ENCODE assay signal across 8 mouse cellular contexts in the genomic region with DNA sequence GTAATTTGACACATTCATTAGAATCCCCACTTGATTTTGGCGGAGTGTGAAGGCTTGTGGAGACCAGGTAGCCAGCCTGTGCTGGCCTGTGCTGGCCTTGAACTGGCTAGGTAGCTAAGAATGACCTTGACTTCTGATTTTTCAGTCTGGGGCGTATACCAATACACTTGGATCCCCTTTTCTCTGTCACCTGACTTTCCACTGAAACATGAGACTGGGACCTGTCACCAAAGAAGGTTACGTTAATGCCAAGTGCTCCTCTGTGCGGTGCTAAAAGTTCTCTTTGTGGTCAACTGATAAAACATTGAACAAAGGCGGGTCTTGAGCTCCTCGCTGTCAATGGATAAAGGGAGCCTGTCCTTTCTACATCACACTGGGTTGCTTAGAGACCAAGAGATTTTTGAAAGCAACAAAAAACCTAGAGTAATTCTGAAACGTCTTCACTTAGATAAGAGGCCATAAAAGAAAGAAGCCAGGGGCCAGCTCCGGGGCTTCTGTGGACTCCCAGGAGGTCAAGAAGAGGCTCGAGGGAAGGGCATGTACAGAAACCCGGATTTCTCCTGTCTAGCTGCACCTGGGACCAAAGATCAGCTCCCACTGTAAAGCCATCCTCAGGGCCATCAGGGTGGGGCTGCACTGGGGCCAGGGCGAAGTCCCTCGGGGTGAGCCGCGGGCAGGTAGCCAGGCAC.
DNase-seq lines count a peak whose midpoint lies in the region; ATAC-seq and TF ChIP-seq lines count a peak whose summit lies in the region.

No protein-coding gene starts in this region.

- H3K4me3 ChIP-seq in lung, postnatal 0 days (ENCODE audit: low read depth, low read length) = peak overlapping the region; percentile 21; the same call in 1 of the 2 replicates
- peak overlapping the region; percentile 38 for H3K4me3 ChIP-seq in heart, adult 2 months
- H3K4me3 ChIP-seq in kidney, postnatal 0 days (replicated peaks; ENCODE audit: low read depth, low read length) = peak overlapping the region; percentile 29
- H3K4me3 ChIP-seq in neural tube, embryonic 12.5 days = peak overlapping the region; percentile 33

- peaks cover 7% of the 10 kb centered on the region; the same call in 1 of the 2 replicates for H3K4me1 ChIP-seq in lung, postnatal 0 days (ENCODE audit: insufficient read depth, low read depth, low read length)
- H3K4me1 ChIP-seq in heart, adult 2 months (ENCODE audit: control insufficient read depth, insufficient read depth, low read length) = peaks cover 3% of the 10 kb centered on the region
- peaks cover 14% of the 10 kb centered on the region for H3K4me1 ChIP-seq in kidney, postnatal 0 days (replicated peaks; ENCODE audit: insufficient read depth, low read length)
- H3K4me1 ChIP-seq in neural tube, embryonic 12.5 days = peaks cover 22% of the 10 kb centered on the region

- peak; percentile 1; the same call in 1 of the 2 replicates for ATAC-seq in lung, postnatal 0 days
- peak; percentile 18; the same call in 1 of the 2 replicates for ATAC-seq in kidney, postnatal 0 days (replicated peaks; ENCODE audit: low FRiP score, low read depth)
- peak; percentile 14; the same call in 1 of the 2 replicates for ATAC-seq in neural tube, embryonic 12.5 days (ENCODE audit: low FRiP score, low read depth)

- H3K9me3 ChIP-seq in lung, postnatal 0 days (ENCODE audit: low read length) = no peaks in the 10 kb centered on the region
- no peaks in the 10 kb centered on the region for H3K9me3 ChIP-seq in kidney, postnatal 0 days (replicated peaks; ENCODE audit: low read length)
- no peaks in the 10 kb centered on the region for H3K9me3 ChIP-seq in neural tube, embryonic 12.5 days

- no peak overlapping the region for H3K27ac ChIP-seq in lung, postnatal 0 days (ENCODE audit: low read length)
- peak overlapping the region; percentile 84 for H3K27ac ChIP-seq in heart, adult 2 months
- H3K27ac ChIP-seq in kidney, postnatal 0 days = peak overlapping the region; percentile 55
- no peak overlapping the region for H3K27ac ChIP-seq in neural tube, embryonic 12.5 days

- H3K27me3 ChIP-seq in lung, postnatal 0 days (replicated peaks; ENCODE audit: insufficient read depth, low read length) = no peaks in the 10 kb centered on the region
- H3K27me3 ChIP-seq in heart, adult 2 months (ENCODE audit: control insufficient read depth, insufficient read depth, low read length) = no peaks in the 10 kb centered on the region
- H3K27me3 ChIP-seq in kidney, postnatal 0 days (ENCODE audit: insufficient read depth, low read length) = no peaks in the 10 kb centered on the region
- H3K27me3 ChIP-seq in neural tube, embryonic 12.5 days (replicated peaks) = 0 out of 2 replicates have a peak, but pooled peaks cover 3% of the 10 kb centered on the region

- H3K4me2 ChIP-seq in lung, postnatal 0 days (replicated peaks; ENCODE audit: low read depth, low read length) = peak overlapping the region; percentile 62
- peak overlapping the region; percentile 65 for H3K4me2 ChIP-seq in kidney, postnatal 0 days (ENCODE audit: low read length)
- H3K4me2 ChIP-seq in neural tube, embryonic 12.5 days (replicated peaks) = peak overlapping the region; percentile 83

- no peak for DNase-seq in lung, postnatal 0 days (ENCODE audit: low spot score)
- no peak for DNase-seq in lung, postnatal 10 days
- peak in 1 of 2 experiments; percentile 16 for DNase-seq in heart, adult 2 months
- no peak for DNase-seq in kidney, postnatal 0 days (ENCODE audit: low spot score)
- DNase-seq in layer of hippocampus, postnatal 36 days = no peak
- DNase-seq in thymus, adult 18-20 months = no peak
- DNase-seq in right cerebral cortex, adult 18-20 months = no peak

- no peaks in the 10 kb centered on the region for H3K79me2 ChIP-seq in heart, adult 2 months (replicated peaks; ENCODE audit: control insufficient read depth, insufficient read depth, low read length)

- TF ChIP-seq CTCF in lung, postnatal 0 days (IDR thresholded peaks at IDR 0.05) = no peak
- no peak for TF ChIP-seq CTCF in heart, adult 2 months (IDR thresholded peaks at IDR 0.05)
- no peak for TF ChIP-seq CTCF in kidney, postnatal 0 days (IDR thresholded peaks at IDR 0.05; ENCODE audit: low read depth)

- WGBS in lung, postnatal 0 days = 27% methylated on average over 14 of the region's 14 CpGs
- WGBS in heart, adult 2 months = 31% methylated on average over 14 of the region's 14 CpGs
- 18% methylated on average over 14 of the region's 14 CpGs for WGBS in kidney, postnatal 0 days
- WGBS in neural tube, embryonic 12.5 days = 12% methylated on average over 14 of the region's 14 CpGs

- no peak for TF ChIP-seq EP300 in lung, postnatal 0 days (IDR thresholded peaks at IDR 0.05)
- TF ChIP-seq EP300 in heart, adult 2 months (IDR thresholded peaks at IDR 0.05; ENCODE audit: insufficient read depth, low read depth, low read length) = no peak

- intact Hi-C loops in heart, adult 2 months (cut with DNase I) = loop anchor here (2.0 to 10.0 kb wide), 2 partner anchors 92 to 112 kb away; no protein-coding TSS in a partner anchor

- H3K36me3 ChIP-seq in lung, postnatal 0 days (ENCODE audit: insufficient read depth, low read length) = no peaks in the 10 kb centered on the region
- H3K36me3 ChIP-seq in heart, adult 2 months (ENCODE audit: control insufficient read depth, insufficient read depth, low read length) = no peaks in the 10 kb centered on the region
- H3K36me3 ChIP-seq in kidney, postnatal 0 days (ENCODE audit: insufficient read depth, low read length) = no peaks in the 10 kb centered on the region
- no peaks in the 10 kb centered on the region for H3K36me3 ChIP-seq in neural tube, embryonic 12.5 days

- TF ChIP-seq POLR2A in heart, adult 2 months (IDR thresholded peaks at IDR 0.05; ENCODE audit: insufficient read depth, low read depth, low read length) = no peak

- no peak overlapping the region for H3K9ac ChIP-seq in lung, postnatal 0 days (replicated peaks; ENCODE audit: low read depth)
- peak overlapping the region; percentile 63 for H3K9ac ChIP-seq in heart, adult 2 months (ENCODE audit: low read depth, low read length)
- peak overlapping the region; percentile 45; the same call in 1 of the 2 replicates for H3K9ac ChIP-seq in kidney, postnatal 0 days (ENCODE audit: low read depth, low read length)
- peak overlapping the region; percentile 56 for H3K9ac ChIP-seq in neural tube, embryonic 12.5 days

Comparison
In these comparisons a context has a peak if more than half of its experiments do, and no peak if none do; other contexts are left out.
1. H3K27ac ChIP-seq: peak in heart, adult 2 months (single experiment) and kidney, postnatal 0 days (single experiment); none in lung, postnatal 0 days (single experiment) and neural tube, embryonic 12.5 days (single experiment).
2. Peak in every context shown above with its lines, with median percentiles within 50 percentile points of each other: ATAC-seq, H3K4me2 ChIP-seq and H3K4me3 ChIP-seq.